Mouse (Mus musculus): ENCODE data around the gene Rpap1. TPM values are rescaled to one million over a fixed set of nuclear protein-coding genes. Genes with fewer than 3 reads are reported as not detected.
A peak's percentile ranks its signal among the peaks of the same experiment; 100 is the strongest.

Rpap1 gene
- polyA plus RNA-seq (2015; fragmentation: Nextera tagmentation; extraction: Ambion mirVana), result 19.9 and 20.5 TPM in 2 replicates

- H3K4me1 ChIP-seq (replicated peaks; ENCODE audit: control insufficient read depth, insufficient read depth, low read length), result peaks cover 12% of the 10 kb centered on the region
- H3K36me3 ChIP-seq (ENCODE audit: control insufficient read depth, insufficient read depth), result peaks cover 2% of the 10 kb centered on the region; the same call in 1 of the 2 replicates
- WGBS, result under 1% methylated on average over 44 of the region's 44 CpGs
- peak within 1 kb of the TSS; percentile 85 for H3K27ac ChIP-seq (ENCODE audit: low read length)
- no peaks in the 10 kb centered on the region for H3K9me3 ChIP-seq (ENCODE audit: control insufficient read depth, low read length)
- peak within 1 kb of the TSS; percentile 73 for H3K4me3 ChIP-seq (replicated peaks; ENCODE audit: low read length)
- H3K9ac ChIP-seq (replicated peaks; ENCODE audit: low read depth, low read length), result peak within 1 kb of the TSS; percentile 69
- ATAC-seq, result peak; percentile 99
- H3K4me2 ChIP-seq (ENCODE audit: low read length), result peak within 1 kb of the TSS; percentile 63
- no peaks in the 10 kb centered on the region for H3K27me3 ChIP-seq (replicated peaks; ENCODE audit: control insufficient read depth, insufficient read depth, low read length)
Observed at GRCm38 (mm10) chr2:119787206-119787883, at the start of gene Rpap1. TSS of gene Rpap1 (minus strand) at chr2:119787537.

DNA sequence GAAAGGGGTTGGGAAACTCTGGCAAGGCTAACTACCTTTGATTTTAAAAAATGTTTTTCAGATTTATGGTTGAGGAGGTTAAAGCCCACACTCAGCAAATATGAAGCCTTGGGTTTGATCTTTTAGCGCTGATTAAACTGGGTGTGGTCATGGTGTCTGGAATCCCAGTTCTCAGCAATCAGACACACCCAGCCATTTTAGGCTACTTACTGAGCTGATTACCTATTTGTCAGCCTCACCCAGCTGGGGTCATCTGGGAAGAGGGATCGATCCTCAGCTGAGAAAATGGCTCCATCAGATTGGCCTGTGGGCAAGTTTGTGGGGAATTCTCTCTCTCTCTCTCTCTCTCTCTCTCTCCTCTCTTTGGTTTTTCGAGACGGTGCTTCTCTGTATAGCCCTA, 46.9 kb upstream of the Rpap1 start:
- H3K27ac ChIP-seq (ENCODE audit: low read length), result no peak overlapping the region
- H3K4me2 ChIP-seq (ENCODE audit: low read length), result no peak overlapping the region
- H3K9ac ChIP-seq (replicated peaks; ENCODE audit: low read depth, low read length), result no peak overlapping the region
- no peaks in the 10 kb centered on the region for H3K27me3 ChIP-seq (replicated peaks; ENCODE audit: control insufficient read depth, insufficient read depth, low read length)
- ATAC-seq, result no peak
- H3K4me3 ChIP-seq (replicated peaks; ENCODE audit: low read length), result no peak overlapping the region
- no peaks in the 10 kb centered on the region for H3K36me3 ChIP-seq (ENCODE audit: control insufficient read depth, insufficient read depth)
- H3K4me1 ChIP-seq (replicated peaks; ENCODE audit: control insufficient read depth, insufficient read depth, low read length), result no peaks in the 10 kb centered on the region
- WGBS, result 92% methylated on average over 4 of the region's 4 CpGs
- H3K9me3 ChIP-seq (ENCODE audit: control insufficient read depth, low read length), result no peaks in the 10 kb centered on the region

- WGBS, result 77% methylated on average over 2 of the region's 2 CpGs
- no peak for ATAC-seq
- H3K4me3 ChIP-seq (replicated peaks; ENCODE audit: low read length), result no peak overlapping the region
- H3K9ac ChIP-seq (replicated peaks; ENCODE audit: low read depth, low read length), result no peak overlapping the region
- no peak overlapping the region for H3K27ac ChIP-seq (ENCODE audit: low read length)
- H3K4me2 ChIP-seq (ENCODE audit: low read length), result no peak overlapping the region
- H3K27me3 ChIP-seq (replicated peaks; ENCODE audit: control insufficient read depth, insufficient read depth, low read length), result no peaks in the 10 kb centered on the region
- H3K36me3 ChIP-seq (ENCODE audit: control insufficient read depth, insufficient read depth), result no peaks in the 10 kb centered on the region
- H3K9me3 ChIP-seq (ENCODE audit: control insufficient read depth, low read length), result no peaks in the 10 kb centered on the region
- H3K4me1 ChIP-seq (replicated peaks; ENCODE audit: control insufficient read depth, insufficient read depth, low read length), result no peaks in the 10 kb centered on the region
Observed at GRCm38 (mm10) chr2:119830579-119830978, 43.2 kb upstream of the Rpap1 start.

DNA sequence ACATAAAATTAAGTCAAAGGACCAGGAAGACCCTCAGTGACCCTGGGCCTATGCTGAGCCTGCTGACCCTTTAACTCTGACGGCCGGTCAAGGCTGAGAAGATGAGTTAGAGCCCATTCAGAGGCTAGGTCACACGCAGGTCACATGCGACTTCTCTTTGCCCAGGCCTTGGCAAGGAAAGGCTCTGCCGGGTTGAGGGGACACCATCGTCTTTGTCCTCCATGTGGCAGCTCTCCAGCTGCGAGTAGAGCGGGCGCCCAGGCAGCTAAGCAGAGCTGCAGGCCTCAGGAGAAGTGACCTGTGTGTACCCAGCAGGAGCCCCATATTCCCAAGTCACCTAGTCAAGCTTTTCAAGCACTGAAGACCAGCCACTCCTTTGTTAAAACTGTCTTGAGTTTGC, 33.8 kb upstream of the Rpap1 start:
- Histone ChIP-seq H3K9me3 (ENCODE audit: control insufficient read depth, low read length) (no peaks in the 10 kb centered on the region), H3K9ac (replicated peaks; ENCODE audit: low read depth, low read length) (no peak overlapping the region), H3K4me3 (replicated peaks; ENCODE audit: low read length) (no peak overlapping the region), H3K36me3 (ENCODE audit: control insufficient read depth, insufficient read depth) (no peaks in the 10 kb centered on the region), H3K27ac (ENCODE audit: low read length) (no peak overlapping the region), H3K4me2 (ENCODE audit: low read length) (no peak overlapping the region), H3K4me1 (replicated peaks; ENCODE audit: control insufficient read depth, insufficient read depth, low read length) (peaks cover 8% of the 10 kb centered on the region), H3K27me3 (replicated peaks; ENCODE audit: control insufficient read depth, insufficient read depth, low read length) (no peaks in the 10 kb centered on the region)
- 82% methylated on average over 9 of the region's 9 CpGs for WGBS
- ATAC-seq, result no peak

- Histone ChIP-seq H3K27ac (ENCODE audit: low read length) (no peak overlapping the region), H3K4me2 (ENCODE audit: low read length) (no peak overlapping the region), H3K27me3 (replicated peaks; ENCODE audit: control insufficient read depth, insufficient read depth, low read length) (no peaks in the 10 kb centered on the region), H3K9me3 (ENCODE audit: control insufficient read depth, low read length) (no peaks in the 10 kb centered on the region), H3K4me3 (replicated peaks; ENCODE audit: low read length) (no peak overlapping the region), H3K4me1 (replicated peaks; ENCODE audit: control insufficient read depth, insufficient read depth, low read length) (peaks cover 14% of the 10 kb centered on the region), H3K9ac (replicated peaks; ENCODE audit: low read depth, low read length) (no peak overlapping the region), H3K36me3 (ENCODE audit: control insufficient read depth, insufficient read depth) (no peaks in the 10 kb centered on the region)
- ATAC-seq, result no peak
- WGBS, result 66% methylated on average over 9 of the region's 9 CpGs
Observed at GRCm38 (mm10) chr2:119818668-119819272, 31.4 kb upstream of the Rpap1 start.

DNA sequence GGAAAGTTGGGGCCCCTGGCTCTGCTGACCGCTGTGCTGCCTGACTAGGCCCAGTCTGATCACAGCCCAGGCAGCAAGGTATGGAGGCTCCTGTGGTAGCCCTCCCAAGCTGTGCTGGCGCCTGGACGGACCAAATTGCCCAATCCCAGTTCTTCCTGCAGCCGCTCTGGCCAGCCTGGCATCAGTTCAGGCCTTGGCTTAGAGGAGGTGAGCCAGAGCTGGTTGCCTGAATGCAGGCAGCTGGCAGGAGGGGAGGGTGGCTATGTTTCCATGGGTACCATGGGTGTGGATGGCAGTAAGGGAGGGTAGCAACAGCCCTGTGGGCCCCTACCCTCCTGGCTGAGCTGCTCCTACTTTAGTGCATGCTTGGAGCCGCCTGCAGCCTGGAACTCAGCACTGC, 29.7 kb upstream of the Rpap1 start:
- peak; percentile 89 for ATAC-seq
- no peak overlapping the region for H3K4me2 ChIP-seq (ENCODE audit: low read length)
- no peaks in the 10 kb centered on the region for H3K9me3 ChIP-seq (ENCODE audit: control insufficient read depth, low read length)
- H3K27ac ChIP-seq (ENCODE audit: low read length), result no peak overlapping the region
- H3K36me3 ChIP-seq (ENCODE audit: control insufficient read depth, insufficient read depth), result peaks cover 2% of the 10 kb centered on the region; the same call in 1 of the 2 replicates
- 51% methylated on average over 5 of the region's 5 CpGs for WGBS
- peaks cover 14% of the 10 kb centered on the region for H3K4me1 ChIP-seq (replicated peaks; ENCODE audit: control insufficient read depth, insufficient read depth, low read length)
- no peak overlapping the region for H3K4me3 ChIP-seq (replicated peaks; ENCODE audit: low read length)
- no peaks in the 10 kb centered on the region for H3K27me3 ChIP-seq (replicated peaks; ENCODE audit: control insufficient read depth, insufficient read depth, low read length)
- 0 out of 2 replicates have a peak overlapping the region, but pooled peaks have one; percentile 23 for H3K9ac ChIP-seq (replicated peaks; ENCODE audit: low read depth, low read length)

DNA sequence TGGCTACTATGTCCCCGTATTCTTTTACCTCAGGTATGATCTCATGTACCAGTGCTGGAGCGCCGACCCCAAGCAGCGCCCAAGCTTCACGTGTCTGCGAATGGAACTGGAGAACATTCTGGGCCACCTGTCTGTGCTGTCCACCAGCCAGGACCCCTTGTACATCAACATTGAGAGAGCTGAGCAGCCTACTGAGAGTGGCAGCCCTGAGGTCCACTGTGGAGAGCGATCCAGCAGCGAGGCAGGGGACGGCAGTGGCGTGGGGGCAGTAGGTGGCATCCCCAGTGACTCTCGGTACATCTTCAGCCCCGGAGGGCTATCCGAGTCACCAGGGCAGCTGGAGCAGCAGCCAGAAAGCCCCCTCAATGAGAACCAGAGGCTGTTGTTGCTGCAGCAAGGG, 29.3 kb upstream of the Rpap1 start:
- H3K27ac ChIP-seq (ENCODE audit: low read length), result no peak overlapping the region
- H3K4me1 ChIP-seq (replicated peaks; ENCODE audit: control insufficient read depth, insufficient read depth, low read length), result peaks cover 14% of the 10 kb centered on the region
- ATAC-seq, result no peak
- H3K4me2 ChIP-seq (ENCODE audit: low read length), result no peak overlapping the region
- WGBS, result 94% methylated on average over 13 of the region's 13 CpGs
- no peaks in the 10 kb centered on the region for H3K27me3 ChIP-seq (replicated peaks; ENCODE audit: control insufficient read depth, insufficient read depth, low read length)
- H3K4me3 ChIP-seq (replicated peaks; ENCODE audit: low read length), result no peak overlapping the region
- 0 out of 2 replicates have a peak overlapping the region, but pooled peaks have one; percentile 23 for H3K9ac ChIP-seq (replicated peaks; ENCODE audit: low read depth, low read length)
- H3K9me3 ChIP-seq (ENCODE audit: control insufficient read depth, low read length), result no peaks in the 10 kb centered on the region
- H3K36me3 ChIP-seq (ENCODE audit: control insufficient read depth, insufficient read depth), result peaks cover 2% of the 10 kb centered on the region; the same call in 1 of the 2 replicates

- no peak overlapping the region for H3K9ac ChIP-seq (replicated peaks; ENCODE audit: low read depth, low read length)
- peaks cover 14% of the 10 kb centered on the region for H3K4me1 ChIP-seq (replicated peaks; ENCODE audit: control insufficient read depth, insufficient read depth, low read length)
- peaks cover 2% of the 10 kb centered on the region; the same call in 1 of the 2 replicates for H3K36me3 ChIP-seq (ENCODE audit: control insufficient read depth, insufficient read depth)
- no peaks in the 10 kb centered on the region for H3K9me3 ChIP-seq (ENCODE audit: control insufficient read depth, low read length)
- no peak overlapping the region for H3K4me2 ChIP-seq (ENCODE audit: low read length)
- 49% methylated on average over 7 of the region's 7 CpGs for WGBS
- ATAC-seq, result peak; percentile 75
- peak overlapping the region; percentile 66; the same call in 1 of the 2 replicates for H3K27ac ChIP-seq (ENCODE audit: low read length)
- H3K4me3 ChIP-seq (replicated peaks; ENCODE audit: low read length), result no peak overlapping the region
- no peaks in the 10 kb centered on the region for H3K27me3 ChIP-seq (replicated peaks; ENCODE audit: control insufficient read depth, insufficient read depth, low read length)
Observed at GRCm38 (mm10) chr2:119814376-119814933, 27.1 kb upstream of the Rpap1 start.

GRCm38 (mm10) chr2:119811490-119812146, 24.3 kb upstream of the Rpap1 start:
- H3K4me1 ChIP-seq (replicated peaks; ENCODE audit: control insufficient read depth, insufficient read depth, low read length), result peaks cover 7% of the 10 kb centered on the region
- 90% methylated on average over 14 of the region's 14 CpGs for WGBS
- no peak overlapping the region for H3K4me3 ChIP-seq (replicated peaks; ENCODE audit: low read length)
- peaks cover 2% of the 10 kb centered on the region; the same call in 1 of the 2 replicates for H3K36me3 ChIP-seq (ENCODE audit: control insufficient read depth, insufficient read depth)
- H3K27me3 ChIP-seq (replicated peaks; ENCODE audit: control insufficient read depth, insufficient read depth, low read length), result no peaks in the 10 kb centered on the region
- no peak overlapping the region for H3K27ac ChIP-seq (ENCODE audit: low read length)
- ATAC-seq, result no peak
- no peaks in the 10 kb centered on the region for H3K9me3 ChIP-seq (ENCODE audit: control insufficient read depth, low read length)
- H3K4me2 ChIP-seq (ENCODE audit: low read length), result no peak overlapping the region
- H3K9ac ChIP-seq (replicated peaks; ENCODE audit: low read depth, low read length), result no peak overlapping the region

Data from forebrain, embryonic 16.5 days (tissue).